Comparison of ENCODE assay signal across 8 mouse cellular contexts in genomic region chrX:73774168-73774760, GRCm38 (mm10). TPM values are rescaled to one million over a fixed set of nuclear protein-coding genes. Genes with fewer than 3 reads are reported as not detected.
DNase-seq lines count a peak whose midpoint lies in the region; ATAC-seq and TF ChIP-seq lines count a peak whose summit lies in the region.

TSS of gene Srpk3 (plus strand) at chrX:73774405.

- no peak for TF ChIP-seq CTCF in stomach, postnatal 0 days (IDR thresholded peaks at IDR 0.05; ENCODE audit: low read depth)

- peak within 1 kb of the TSS; percentile 54 for H3K27ac ChIP-seq in kidney, embryonic 15.5 days
- peak within 1 kb of the TSS; percentile 84 for H3K27ac ChIP-seq in heart, embryonic 10.5 days
- peak within 1 kb of the TSS; percentile 24; the same call in 1 of the 2 replicates for H3K27ac ChIP-seq in stomach, postnatal 0 days (replicated peaks)

- ATAC-seq in kidney, embryonic 15.5 days (replicated peaks; ENCODE audit: low FRiP score) = peak; percentile 62
- peak; percentile 12; the same call in 1 of the 2 replicates for ATAC-seq in stomach, postnatal 0 days (ENCODE audit: low FRiP score, low TSS enrichment)

- no peak for DNase-seq in kidney, adult 18-20 months
- DNase-seq in brain, adult 2 months (ENCODE audit: low read depth, low spot score) = peak; percentile 73
- peak; percentile 76 for DNase-seq in heart, embryonic 10.5 days (ENCODE audit: low spot score)
- no peak for DNase-seq in large intestine, adult 2 months (ENCODE audit: low read depth, low spot score)
- no peak for DNase-seq in stomach, postnatal 0 days (ENCODE audit: low spot score)
- DNase-seq in cerebellum, adult 11 months = no peak
- DNase-seq in layer of hippocampus, postnatal 25 days (ENCODE audit: extremely low spot score in 1 of 2, low spot score in 1 of 2) = no peak

- H3K4me3 ChIP-seq in kidney, embryonic 15.5 days (replicated peaks) = no peak within 1 kb of the TSS
- H3K4me3 ChIP-seq in heart, embryonic 10.5 days = peak within 1 kb of the TSS; percentile 50
- H3K4me3 ChIP-seq in stomach, postnatal 0 days (ENCODE audit: low read depth, low read length) = no peak within 1 kb of the TSS

- 39% methylated on average over 9 of the region's 9 CpGs for WGBS in kidney, embryonic 15.5 days
- 42% methylated on average over 9 of the region's 9 CpGs for WGBS in heart, embryonic 10.5 days
- 22% methylated on average over 9 of the region's 9 CpGs for WGBS in large intestine, adult 2 months
- 41% methylated on average over 8 of the region's 9 CpGs for WGBS in stomach, postnatal 0 days

- no peaks in the 10 kb centered on the region for H3K9me3 ChIP-seq in kidney, embryonic 15.5 days (replicated peaks)
- no peaks in the 10 kb centered on the region for H3K9me3 ChIP-seq in heart, embryonic 10.5 days
- H3K9me3 ChIP-seq in stomach, postnatal 0 days (ENCODE audit: control insufficient read depth, low read length) = no peaks in the 10 kb centered on the region

- peaks cover 4% of the 10 kb centered on the region; the same call in 1 of the 2 replicates for H3K27me3 ChIP-seq in kidney, embryonic 15.5 days
- H3K27me3 ChIP-seq in heart, embryonic 10.5 days (ENCODE audit: insufficient read depth, poor library complexity, severe bottlenecking) = 0 out of 2 replicates have a peak, but pooled peaks cover 5% of the 10 kb centered on the region
- H3K27me3 ChIP-seq in stomach, postnatal 0 days (ENCODE audit: control insufficient read depth, insufficient read depth, low read length) = no peaks in the 10 kb centered on the region

- no peak for TF ChIP-seq EP300 in stomach, postnatal 0 days (optimal IDR thresholded peaks at IDR 0.05)

- peaks cover 19% of the 10 kb centered on the region for H3K36me3 ChIP-seq in kidney, embryonic 15.5 days
- peaks cover 35% of the 10 kb centered on the region for H3K36me3 ChIP-seq in heart, embryonic 10.5 days
- no peaks in the 10 kb centered on the region for H3K36me3 ChIP-seq in stomach, postnatal 0 days (ENCODE audit: control insufficient read depth, insufficient read depth, low read length)

- 0 out of 2 replicates have a peak, but pooled peaks cover 11% of the 10 kb centered on the region for H3K4me1 ChIP-seq in kidney, embryonic 15.5 days
- peaks cover 3% of the 10 kb centered on the region; the same call in 1 of the 2 replicates for H3K4me1 ChIP-seq in heart, embryonic 10.5 days
- H3K4me1 ChIP-seq in stomach, postnatal 0 days (replicated peaks; ENCODE audit: control insufficient read depth, insufficient read depth) = no peaks in the 10 kb centered on the region

- 0 out of 2 replicates have a peak within 1 kb of the TSS, but pooled peaks have one; percentile 4 for H3K4me2 ChIP-seq in kidney, embryonic 15.5 days
- no peak within 1 kb of the TSS for H3K4me2 ChIP-seq in stomach, postnatal 0 days (replicated peaks; ENCODE audit: low read depth)

- no peak within 1 kb of the TSS for H3K9ac ChIP-seq in kidney, embryonic 15.5 days
- H3K9ac ChIP-seq in stomach, postnatal 0 days (ENCODE audit: low read length) = no peak within 1 kb of the TSS

RNA-seq across cellular contexts. Expression of gene Srpk3, which starts in this region (rescaled TPM):
- 5.2 and 8.1 TPM in 2 replicates for polyA plus RNA-seq in kidney, embryonic 15.5 days (2015; fragmentation: Nextera tagmentation; extraction: Ambion mirVana)
- polyA plus RNA-seq in heart, embryonic 10.5 days (2016; fragmentation: Nextera tagmentation; extraction: Ambion mirVana) = 39.2 and 81.4 TPM in 2 replicates
- 7.4 and 10.5 TPM in 2 replicates for polyA plus RNA-seq in large intestine, adult 2 months (2012; rRNA removed)
- 2.2 and 2.6 TPM in 2 replicates for polyA plus RNA-seq in stomach, postnatal 0 days (2015; fragmentation: Nextera tagmentation; extraction: Ambion mirVana)
- 1 to 10 TPM; 4.3 to 8.7 TPM for total RNA-seq in layer of hippocampus, postnatal 25 days (2021)

Comparison
In these comparisons a context has a peak if more than half of its experiments do, and no peak if none do; other contexts are left out.
1. H3K27ac ChIP-seq: peak in every context shown above with its lines; median percentile 84 in heart, embryonic 10.5 days; 54 in kidney, embryonic 15.5 days; 24 in stomach, postnatal 0 days.
2. DNase-seq: peak in brain, adult 2 months (single experiment) and heart, embryonic 10.5 days (single experiment); none in kidney, adult 18-20 months (single experiment), large intestine, adult 2 months (single experiment), stomach, postnatal 0 days (single experiment), cerebellum, adult 11 months (single experiment) and layer of hippocampus, postnatal 25 days (0 of 2).